ENCODE assay signal across 9 mouse cellular contexts in the genomic region with DNA sequence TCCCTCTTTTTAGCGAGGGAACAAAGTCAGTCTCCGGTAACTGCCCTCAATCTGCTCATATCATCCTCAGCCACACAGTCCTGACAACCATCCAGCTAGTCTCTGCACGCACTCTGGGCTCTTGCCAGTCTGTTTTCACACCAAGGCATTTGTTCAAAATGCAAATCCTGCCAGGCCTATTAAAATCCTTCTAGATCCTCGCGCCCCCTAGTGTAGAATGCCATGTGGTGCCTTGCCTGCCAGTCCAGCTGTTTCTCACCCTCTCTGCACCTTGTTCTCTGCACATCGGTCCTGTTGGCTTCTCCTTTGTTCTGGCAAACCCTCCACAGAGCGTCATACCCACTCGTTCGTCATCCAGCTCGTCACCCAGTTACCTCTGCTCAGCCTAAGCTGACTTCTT. TPM values are rescaled to one million over a fixed set of nuclear protein-coding genes. Genes with fewer than 3 reads are reported as not detected.
DNase-seq lines count a peak whose midpoint lies in the region; ATAC-seq and TF ChIP-seq lines count a peak whose summit lies in the region.
"Had no signal": no experiment of that assay in that cellular context is flagged by ENCODE, and none has a peak within 500 bp of the region (broad histone marks: within the 10 kb centered on the region; RNA-seq: fewer than 3 reads in every experiment).

No protein-coding gene starts in this region.

- no peak for TF ChIP-seq POLR2A in lung, adult 2 months (IDR thresholded peaks at IDR 0.05; ENCODE audit: borderline replicate concordance, extremely low read depth, low read depth, low read length)

- DNase-seq in ES-CJ7 (ENCODE audit: low read depth, low spot score): peak; percentile 64
- DNase-seq in adrenal gland, adult 2 months: peak; percentile 68
- peak; percentile 56 for DNase-seq in embryo, embryonic 9.5 days (ENCODE audit: extremely low spot score)
- DNase-seq in heart, adult 8-10 months (ENCODE audit: low spot score): peak; percentile 29
- DNase-seq in layer of hippocampus, adult 18-20 months (ENCODE audit: low spot score in 2 of 2): peak; percentile 56 to 92
- peak; percentile 18 for DNase-seq in lung, adult 2 months
- DNase-seq in retina, embryonic 14.5 days (ENCODE audit: low spot score): peak; percentile 68

- peak; percentile 61 for TF ChIP-seq CTCF in lung, adult 2 months (IDR thresholded peaks at IDR 0.05; ENCODE audit: insufficient read depth, low read length)

- no peak overlapping the region for H3K4me3 ChIP-seq in lung, adult 2 months (replicated peaks; ENCODE audit: extremely low read depth, low read depth, low read length)
- H3K4me3 ChIP-seq: liver, embryonic 15.5 days had no signal

- 14% methylated on average over 10 of the region's 10 CpGs for WGBS in lung, adult 2 months

- ATAC-seq in activated CD4-positive, CD25-positive, alpha-beta regulatory T cell, adult 4 months: no peak

- H3K4me1 ChIP-seq in lung, adult 2 months (ENCODE audit: control insufficient read depth, insufficient read depth, low read length): no peaks in the 10 kb centered on the region
- H3K4me1 ChIP-seq: liver, embryonic 15.5 days had no signal

RNA-seq across cellular contexts. Expression of a gene that starts 36.2 kb away (rescaled TPM):
- total RNA-seq in adrenal gland, adult 2 months (2021): not detected
- not detected in 2 replicates for polyA plus RNA-seq in adrenal gland, adult 2 months (2012; rRNA removed)
- under 1 TPM; 0.12 to 0.57 (median 0.20) TPM for total RNA-seq in heart, adult 8-10 months (2022)
- 1 to 10 TPM; 1.6 to 1.9 TPM for total RNA-seq in layer of hippocampus, adult 18-20 months (2021)
- not detected in 2 replicates for polyA plus RNA-seq in lung, adult 2 months (2012; rRNA removed)
- not detected for polyA plus RNA-seq in activated CD4-positive, CD25-positive, alpha-beta regulatory T cell, adult 4 months (2017; shearing (Covaris generic))
- polyA plus RNA-seq: liver, embryonic 15.5 days had no signal

Comparison
In these comparisons a context has a peak if more than half of its experiments do, and no peak if none do; other contexts are left out.
1. DNase-seq: peak in every context shown above with its lines; median percentile 74 in layer of hippocampus, adult 18-20 months; 68 in adrenal gland, adult 2 months; 68 in retina, embryonic 14.5 days; 64 in ES-CJ7; 56 in embryo, embryonic 9.5 days; 29 in heart, adult 8-10 months; 18 in lung, adult 2 months.